Mouse (Mus musculus) hindbrain, embryonic 14.5 days (tissue): ENCODE data around the gene B830017H08Rik. TPM values are rescaled to one million over a fixed set of nuclear protein-coding genes. Genes with fewer than 3 reads are reported as not detected.

Experiments
- ATAC-seq: fragments of 200-750 bp; cut with Nextera tagmentation; 2 replicates; pipeline ENCODE4 v1.8.0; 2017; ENCODE audit warnings: moderate number of reproducible peaks, mild to moderate bottlenecking, moderate TSS enrichment, moderate library complexity; ENCODE audit not compliant: low FRiP score
- DNase-seq: peaks from one replicate; pipeline ENCODE4 v3.0.0-alpha.2; 2015; ENCODE audit warnings: low spot score
- H3K27ac ChIP-seq: fragments of 300-500 bp; sonication (generic); 2 replicates; pipeline ENCODE4 v1.5.1; 2014; ENCODE audit warnings: mild to moderate bottlenecking, moderate library complexity
- H3K27me3 ChIP-seq: fragments of 300-500 bp; sonication (generic); 2 replicates; pipeline ENCODE4 v1.6.1; 2014; ENCODE audit warnings: mild to moderate bottlenecking, low read length, mixed read lengths; ENCODE audit not compliant: control insufficient read depth, insufficient read depth
- H3K36me3 ChIP-seq: fragments of 300-500 bp; sonication (generic); replicated peaks from 2 replicates; pipeline ENCODE4 v1.6.1; 2014; ENCODE audit not compliant: control insufficient read depth, insufficient read depth
- H3K4me1 ChIP-seq: fragments of 300-500 bp; sonication (generic); replicated peaks from 2 replicates; pipeline ENCODE4 v1.6.1; 2014; ENCODE audit warnings: antibody characterized with exemption, low read length, mixed read lengths; ENCODE audit not compliant: control insufficient read depth, insufficient read depth
- H3K4me2 ChIP-seq: fragments of 300-500 bp; sonication (generic); replicated peaks from 2 replicates; pipeline ENCODE4 v1.6.1; 2014; ENCODE audit warnings: mild to moderate bottlenecking, moderate library complexity
- H3K4me3 ChIP-seq: fragments of 300-500 bp; sonication (generic); replicated peaks from 2 replicates; pipeline ENCODE4 v1.5.1; 2014; ENCODE audit warnings: mild to moderate bottlenecking, low read length
- H3K9ac ChIP-seq: fragments of 300-500 bp; sonication (generic); 2 replicates; pipeline ENCODE4 v1.6.1; 2014
- H3K9me3 ChIP-seq: fragments of 300-500 bp; sonication (generic); 2 replicates; pipeline ENCODE4 v1.6.1; 2016; ENCODE audit warnings: low read length; ENCODE audit not compliant: control insufficient read depth
- WGBS: fragments of 180-500 bp; shearing (Covaris S2); extraction: QIAGEN DNeasy Blood & Tissue Kit; methylation state at CpG from one replicate; pipeline ENCODE4 v1.1.7; 2014; 5-methylcytosine and 5-hydroxymethylcytosine counted together
- polyA plus RNA-seq: library from polyadenylated mRNA; unstranded; fragments of >200 nt; fragmentation: Nextera tagmentation; extraction: Ambion mirVana; gene quantifications from 2 replicates; pipeline ENCODE4 v1.2.1, GENCODE M21; 2014

B830017H08Rik gene
- polyA plus RNA-seq, 1 experiment from 2014 or later = 6.1 TPM

DNA sequence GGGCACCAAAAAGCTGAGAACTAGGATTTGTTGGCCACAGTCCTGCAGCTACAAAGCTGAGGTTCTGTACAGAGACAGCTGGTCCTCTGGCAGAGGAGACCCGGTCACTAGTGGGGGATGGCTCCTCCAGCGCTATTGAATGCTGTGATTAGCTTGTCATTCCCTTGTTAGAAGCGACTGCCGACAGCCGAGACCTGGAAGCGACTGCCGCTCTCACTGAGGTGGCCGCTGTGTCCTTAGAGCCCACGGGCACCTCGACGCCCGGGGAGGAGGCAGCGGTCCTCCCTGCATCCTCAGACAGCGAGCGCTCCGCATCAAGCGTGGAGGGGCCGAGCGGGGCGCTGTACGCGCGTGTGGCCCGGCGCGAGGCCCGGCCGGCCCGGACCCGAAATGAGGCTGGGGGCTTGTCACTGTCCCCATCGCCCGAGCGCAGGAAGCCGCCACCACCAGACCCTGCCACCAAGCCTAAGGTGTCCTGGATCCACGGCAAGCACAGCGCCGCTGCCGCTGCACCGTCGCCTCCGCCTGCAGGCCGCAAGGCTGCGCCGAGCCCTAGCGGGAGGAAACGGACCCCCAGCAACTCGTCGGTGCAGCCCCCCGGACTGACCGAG, 26.2 kb upstream of the B830017H08Rik start:
- H3K27me3 ChIP-seq = peaks cover 51% of the 10 kb centered on the region
- peak; percentile 36 for DNase-seq

DNA sequence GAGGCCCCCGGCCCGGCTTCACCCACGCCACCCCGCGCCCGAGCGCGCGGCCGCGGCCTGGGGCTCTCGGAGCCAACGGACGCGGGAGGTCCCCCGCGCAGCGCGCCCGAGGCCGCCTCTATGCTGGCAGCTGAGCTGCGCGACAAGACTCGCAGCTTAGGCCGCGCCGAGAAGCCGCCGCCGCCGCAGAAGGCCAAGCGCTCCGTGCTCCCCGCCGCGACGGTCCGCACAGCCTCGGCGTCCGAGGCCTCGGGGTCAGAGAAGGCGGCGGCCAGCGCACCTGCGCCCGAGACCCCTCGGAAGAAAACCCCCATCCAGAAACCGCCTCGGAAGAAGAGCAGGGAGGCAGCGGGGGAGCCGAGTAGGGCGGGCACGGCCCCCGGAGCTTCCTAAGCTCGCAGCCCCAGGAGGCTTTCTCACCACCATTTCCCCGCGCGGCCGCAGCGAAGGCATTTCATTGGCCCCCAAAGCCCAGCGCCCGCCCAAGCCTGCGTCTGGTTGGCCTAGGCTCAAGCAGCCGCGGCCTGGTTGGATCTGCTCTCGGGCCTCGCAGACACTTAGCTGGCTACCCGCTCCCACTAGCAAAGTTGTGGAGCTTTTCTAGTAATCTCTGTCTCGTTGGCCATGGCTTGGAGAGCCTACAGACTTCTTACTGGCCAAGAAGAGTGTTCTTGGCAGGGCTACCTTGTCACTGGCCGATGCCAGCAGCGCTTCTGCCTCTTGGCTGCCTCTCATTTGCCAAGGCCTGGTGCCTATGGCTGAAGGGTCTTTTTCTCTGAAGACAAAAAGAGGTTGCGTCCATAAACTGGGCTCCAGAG, 25.5 kb upstream of the B830017H08Rik start:
- peak; percentile 88 for DNase-seq

More for the DNA sequence above, 26.2 kb upstream of the B830017H08Rik start:
- WGBS = 3% methylated on average over 48 of the region's 50 CpGs
- no peaks in the 10 kb centered on the region for H3K9me3 ChIP-seq
- H3K4me1 ChIP-seq = peaks cover 47% of the 10 kb centered on the region
- H3K9ac ChIP-seq = peak overlapping the region; percentile 92
- peak overlapping the region; percentile 81 for H3K27ac ChIP-seq
- H3K36me3 ChIP-seq = no peaks in the 10 kb centered on the region
- peak overlapping the region; percentile 98 for H3K4me2 ChIP-seq
- ATAC-seq = peak; percentile 25
- H3K4me3 ChIP-seq = peak overlapping the region; percentile 67

DNA sequence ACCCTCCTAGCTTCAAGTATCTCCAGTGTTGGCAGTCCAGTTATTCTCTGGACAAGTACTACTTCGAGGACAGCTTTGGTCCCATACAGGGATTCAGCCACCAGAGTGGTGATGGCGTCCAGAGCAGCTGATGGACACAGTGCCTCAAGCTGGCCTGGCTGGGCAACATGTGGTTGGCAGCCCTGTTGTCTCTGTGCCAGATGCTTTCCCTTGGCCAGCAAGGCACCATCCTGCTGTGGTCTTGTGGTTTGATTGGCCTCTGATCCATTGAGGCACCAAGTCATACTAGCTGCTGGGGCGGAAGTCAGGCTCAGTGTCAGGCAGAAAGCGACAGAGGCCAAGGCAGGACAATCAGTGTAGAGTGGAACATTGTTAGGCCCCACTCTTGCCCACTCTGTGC, 23.8 kb upstream of the B830017H08Rik start:
- no peak for DNase-seq
- WGBS = 83% methylated on average over 4 of the region's 4 CpGs
- Histone ChIP-seq H3K27me3 (peaks cover 42% of the 10 kb centered on the region), H3K27ac (no peak overlapping the region), H3K4me1 (peaks cover 32% of the 10 kb centered on the region), H3K36me3 (no peaks in the 10 kb centered on the region), H3K9ac (no peak overlapping the region), H3K4me3 (no peak overlapping the region), H3K4me2 (no peak overlapping the region), H3K9me3 (no peaks in the 10 kb centered on the region)
- ATAC-seq = no peak

More for the DNA sequence above, 25.5 kb upstream of the B830017H08Rik start:
- Histone ChIP-seq H3K27me3 (peaks cover 46% of the 10 kb centered on the region), H3K36me3 (no peaks in the 10 kb centered on the region), H3K4me2 (peak overlapping the region; percentile 98), H3K27ac (peak overlapping the region; percentile 81), H3K4me3 (peak overlapping the region; percentile 67), H3K4me1 (peaks cover 45% of the 10 kb centered on the region), H3K9me3 (no peaks in the 10 kb centered on the region), H3K9ac (peak overlapping the region; percentile 92)
- ATAC-seq = peak; percentile 89
- 1% methylated on average over 69 of the region's 73 CpGs for WGBS

GRCm38 (mm10) chr16:17809711-17810110, 23.2 kb upstream of the B830017H08Rik start:
- ATAC-seq (no peak), DNase-seq (no peak)
- Histone ChIP-seq H3K9ac (0 out of 2 replicates have a peak overlapping the region, but pooled peaks have one; percentile 2), H3K27me3 (peaks cover 40% of the 10 kb centered on the region), H3K4me3 (no peak overlapping the region), H3K9me3 (no peaks in the 10 kb centered on the region), H3K4me1 (peaks cover 27% of the 10 kb centered on the region), H3K27ac (peak overlapping the region; percentile 56; the same call in 1 of the 2 replicates), H3K36me3 (no peaks in the 10 kb centered on the region), H3K4me2 (no peak overlapping the region)
- 19% methylated on average over 7 of the region's 7 CpGs for WGBS

GRCm38 (mm10) chr16:17812120-17812519, 20.8 kb upstream of the B830017H08Rik start:
- Histone ChIP-seq H3K9me3 (no peaks in the 10 kb centered on the region), H3K9ac (no peak overlapping the region), H3K4me3 (no peak overlapping the region), H3K4me1 (peaks cover 15% of the 10 kb centered on the region), H3K4me2 (no peak overlapping the region), H3K27ac (no peak overlapping the region), H3K36me3 (no peaks in the 10 kb centered on the region), H3K27me3 (peaks cover 28% of the 10 kb centered on the region)
- ATAC-seq (no peak), DNase-seq (peak; percentile 74)
- WGBS = 3% methylated on average over 5 of the region's 5 CpGs

DNA sequence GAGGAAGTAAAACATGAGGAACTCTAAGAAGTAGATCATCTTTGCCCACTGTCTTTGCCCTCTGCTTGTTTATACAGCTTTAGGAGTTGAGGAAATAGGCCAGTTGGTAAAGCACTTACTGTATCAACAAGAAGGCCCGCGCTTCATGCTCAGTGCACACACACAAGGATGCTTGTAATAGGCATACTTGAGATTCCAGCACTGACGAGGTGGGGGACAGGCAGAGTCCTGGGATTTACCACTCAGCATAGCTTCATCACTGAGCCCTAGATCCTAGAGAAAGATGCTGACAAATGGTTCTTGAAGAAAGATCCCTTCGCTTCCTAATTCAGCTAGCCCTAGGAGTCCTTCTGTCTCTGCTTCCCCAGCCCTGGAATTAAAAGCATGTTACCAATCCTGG, 19.7 kb upstream of the B830017H08Rik start:
- no peaks in the 10 kb centered on the region for H3K36me3 ChIP-seq
- H3K27ac ChIP-seq = no peak overlapping the region
- no peak overlapping the region for H3K4me2 ChIP-seq
- WGBS = 55% methylated on average over 4 of the region's 4 CpGs
- no peak for ATAC-seq
- H3K4me3 ChIP-seq = no peak overlapping the region
- no peak overlapping the region for H3K9ac ChIP-seq
- H3K27me3 ChIP-seq = peaks cover 30% of the 10 kb centered on the region
- no peak for DNase-seq
- peaks cover 10% of the 10 kb centered on the region for H3K4me1 ChIP-seq
- no peaks in the 10 kb centered on the region for H3K9me3 ChIP-seq

GRCm38 (mm10) chr16:17815411-17816402, 17.2 kb upstream of the B830017H08Rik start:
- H3K9ac ChIP-seq = peak overlapping the region; percentile 55
- peak; percentile 87 for ATAC-seq
- no peaks in the 10 kb centered on the region for H3K36me3 ChIP-seq
- H3K27ac ChIP-seq = peak overlapping the region; percentile 50; the same call in 1 of the 2 replicates
- peak overlapping the region; percentile 56 for H3K4me2 ChIP-seq
- no peaks in the 10 kb centered on the region for H3K4me1 ChIP-seq
- peaks cover 33% of the 10 kb centered on the region for H3K27me3 ChIP-seq
- peak; percentile 73 for DNase-seq
- H3K9me3 ChIP-seq = no peaks in the 10 kb centered on the region
- under 1% methylated on average over 63 of the region's 63 CpGs for WGBS
- peak overlapping the region; percentile 37 for H3K4me3 ChIP-seq

- H3K4me2 ChIP-seq = no peak overlapping the region
- WGBS = 78% methylated on average over 8 of the region's 8 CpGs
- no peaks in the 10 kb centered on the region for H3K9me3 ChIP-seq
- peaks cover 33% of the 10 kb centered on the region for H3K27me3 ChIP-seq
- DNase-seq = no peak
- no peak for ATAC-seq
- H3K36me3 ChIP-seq = no peaks in the 10 kb centered on the region
- no peak overlapping the region for H3K27ac ChIP-seq
- peak overlapping the region; percentile 55 for H3K9ac ChIP-seq
- H3K4me1 ChIP-seq = no peaks in the 10 kb centered on the region
- H3K4me3 ChIP-seq = no peak overlapping the region
Observed at GRCm38 (mm10) chr16:17816528-17816927, 16.4 kb upstream of the B830017H08Rik start.
